Mouse (Mus musculus) kidney, adult 2 months (tissue): ENCODE data around the gene Acap2.

Experiments
- CTCF ChIP-seq: fragments of 200-500 bp; conservative IDR thresholded peaks from 2 replicates; pipeline ENCODE4 v1.5.1; 2011; ENCODE audit warnings: low read depth, mild to moderate bottlenecking, control low read depth, low read length, moderate library complexity, mixed read lengths; ENCODE audit not compliant: insufficient read depth, insufficient read length
- POLR2A ChIP-seq: fragments of 200-500 bp; IDR thresholded peaks from one replicate; pipeline ENCODE4 v1.6.1; 2011; ENCODE audit warnings: low read depth, low read length, control low read depth

- TF ChIP-seq CTCF (no peak), POLR2A (no peak)
These were observed 26.7 kb upstream of the Acap2 start for GRCm38 (mm10) chr16:31227746-31228145.
